Mouse (Mus musculus) cerebellum, adult 2 months (tissue): ENCODE measurements around the gene Csk. TPM values are rescaled to one million over a fixed set of nuclear protein-coding genes. Genes with fewer than 3 reads are reported as not detected.

Source experiments
- DNase-seq, 2 experiments: peaks; one replicate each; pipeline ENCODE4 v3.0.0; 2021
- H3K27ac ChIP-seq: fragments of 200-500 bp; 2 replicates; pipeline ENCODE4 v1.5.1; 2012; ENCODE audit warnings: low read length, control low read depth, inconsistent platforms; ENCODE audit not compliant: insufficient read depth
- H3K27me3 ChIP-seq: fragments of 200-500 bp; 2 replicates; pipeline ENCODE4 v1.6.1; 2012; ENCODE audit warnings: inconsistent platforms, mild to moderate bottlenecking, low read length, moderate library complexity; ENCODE audit not compliant: control insufficient read depth, insufficient read depth
- H3K4me1 ChIP-seq: fragments of 200-500 bp; 2 replicates; pipeline ENCODE4 v1.6.1; 2011; ENCODE audit warnings: low read length; ENCODE audit not compliant: control insufficient read depth, insufficient read depth
- H3K4me3 ChIP-seq: fragments of 200-500 bp; replicated peaks from 2 replicates; pipeline ENCODE3; 2011; ENCODE audit warnings: mild to moderate bottlenecking, low read depth, low read length, control low read depth; ENCODE audit not compliant: insufficient read depth
- CTCF ChIP-seq: fragments of 200-500 bp; IDR thresholded peaks from 2 replicates; pipeline ENCODE4 v1.5.1; 2011; ENCODE audit warnings: low read depth, mild to moderate bottlenecking, control low read depth, low read length, moderate library complexity, borderline replicate concordance; ENCODE audit not compliant: insufficient read depth
- POLR2A ChIP-seq: fragments of 200-500 bp; IDR thresholded peaks from 2 replicates; pipeline ENCODE4 v1.6.1; 2011; ENCODE audit warnings: low read length, control low read depth, borderline replicate concordance; ENCODE audit not compliant: insufficient read depth
- WGBS: fragments of 180-500 bp; shearing (Covaris S2); methylation state at CpG from one replicate; pipeline ENCODE4 v1.1.7; 2018; 5-methylcytosine and 5-hydroxymethylcytosine counted together
- polyA plus RNA-seq: library from polyadenylated mRNA; depleted of rRNA; stranded (reverse); fragments of >200 nt; gene quantifications from 2 replicates; pipeline ENCODE4 v1.2.3, GENCODE M21; 2012; rRNA removed

The Csk gene
- polyA plus RNA-seq = 45.5 and 57.2 TPM in 2 replicates

- Histone ChIP-seq H3K27me3 (no peaks in the 10 kb centered on the region), H3K4me1 (peaks cover 15% of the 10 kb centered on the region), H3K4me3 (no peak within 1 kb of the TSS), H3K27ac (no peak within 1 kb of the TSS)
- TF ChIP-seq CTCF (no peak), POLR2A (no peak)
- DNase-seq = no peak
- WGBS = 86% methylated on average over 5 of the region's 5 CpGs
These were observed at the start of gene Csk for GRCm38 (mm10) chr9:57653283-57653682. TSS of gene Csk (minus strand) at chr9:57653631.

- DNase-seq = no peak
- H3K27me3 ChIP-seq = no peaks in the 10 kb centered on the region
These were observed 45.2 kb upstream of the Csk start for GRCm38 (mm10) chr9:57698466-57699150.

GRCm38 (mm10) chr9:57697380-57697779, 43.9 kb upstream of the Csk start:
- no peak for DNase-seq
- no peaks in the 10 kb centered on the region for H3K27me3 ChIP-seq
- no peak overlapping the region for H3K4me3 ChIP-seq
- no peak overlapping the region for H3K27ac ChIP-seq
- no peak for TF ChIP-seq CTCF
- no peak for TF ChIP-seq POLR2A
- WGBS = 62% methylated on average over 4 of the region's 4 CpGs
- H3K4me1 ChIP-seq = no peaks in the 10 kb centered on the region

More at GRCm38 (mm10) chr9:57698466-57699150, 45.2 kb upstream of the Csk start:
- 63% methylated on average over 1 of the region's 1 CpGs for WGBS
- Histone ChIP-seq H3K4me1 (no peaks in the 10 kb centered on the region), H3K4me3 (no peak overlapping the region), H3K27ac (no peak overlapping the region)
- no peak for TF ChIP-seq CTCF
- no peak for TF ChIP-seq POLR2A

GRCm38 (mm10) chr9:57696380-57697285, 43.2 kb upstream of the Csk start:
- H3K4me3 ChIP-seq = peak overlapping the region; percentile 77
- no peak overlapping the region for H3K27ac ChIP-seq
- peak; percentile 70 to 78 for DNase-seq
- TF ChIP-seq CTCF (no peak), POLR2A (no peak)
- H3K4me1 ChIP-seq = no peaks in the 10 kb centered on the region
- WGBS = 4% methylated on average over 42 of the region's 42 CpGs
- no peaks in the 10 kb centered on the region for H3K27me3 ChIP-seq

- WGBS = 87% methylated on average over 2 of the region's 2 CpGs
- DNase-seq = no peak
- H3K27me3 ChIP-seq = no peaks in the 10 kb centered on the region
These were observed 40.7 kb upstream of the Csk start for GRCm38 (mm10) chr9:57694108-57694507.

GRCm38 (mm10) chr9:57688606-57689005, 35.2 kb upstream of the Csk start:
- TF ChIP-seq POLR2A = no peak
- no peak for TF ChIP-seq CTCF
- WGBS = 91% methylated on average over 2 of the region's 2 CpGs

More at GRCm38 (mm10) chr9:57694108-57694507, 40.7 kb upstream of the Csk start:
- Histone ChIP-seq H3K27ac (no peak overlapping the region), H3K4me1 (no peaks in the 10 kb centered on the region), H3K4me3 (no peak overlapping the region)
- TF ChIP-seq CTCF (no peak), POLR2A (no peak)

GRCm38 (mm10) chr9:57688158-57688557, 34.7 kb upstream of the Csk start:
- Histone ChIP-seq H3K4me1 (no peaks in the 10 kb centered on the region), H3K4me3 (no peak overlapping the region), H3K27me3 (no peaks in the 10 kb centered on the region), H3K27ac (no peak overlapping the region)
- no peak for TF ChIP-seq POLR2A
- peak; percentile 5; the same call in 1 of the 2 replicates for TF ChIP-seq CTCF
- no peak for DNase-seq
- 51% methylated on average over 2 of the region's 2 CpGs for WGBS

More at GRCm38 (mm10) chr9:57688606-57689005, 35.2 kb upstream of the Csk start:
- no peak for DNase-seq
- Histone ChIP-seq H3K27me3 (no peaks in the 10 kb centered on the region), H3K27ac (no peak overlapping the region), H3K4me1 (no peaks in the 10 kb centered on the region), H3K4me3 (no peak overlapping the region)
